Mouse (Mus musculus) forebrain, embryonic 16.5 days (tissue): ENCODE data around the gene Ninl. TPM values are rescaled to one million over a fixed set of nuclear protein-coding genes. Genes with fewer than 3 reads are reported as not detected.
"Not testable (repeated sequence)": the region's sequence is repeated elsewhere in the genome, so short reads cannot be mapped to it uniquely, and the experiment has no call there.

Experiments used
- ATAC-seq: fragments of 200-750 bp; cut with Nextera tagmentation; 2 replicates; pipeline ENCODE4 v1.8.0; 2017; ENCODE audit warnings: mild to moderate bottlenecking, moderate library complexity
- H3K27ac ChIP-seq: fragments of 300-500 bp; sonication (generic); 2 replicates; pipeline ENCODE4 v1.5.1; 2014; ENCODE audit warnings: low read length, control low read depth
- H3K27me3 ChIP-seq: fragments of 300-500 bp; sonication (generic); replicated peaks from 2 replicates; pipeline ENCODE4 v1.6.1; 2014; ENCODE audit warnings: low read length; ENCODE audit not compliant: control insufficient read depth, insufficient read depth
- H3K36me3 ChIP-seq: fragments of 300-500 bp; sonication (generic); 2 replicates; pipeline ENCODE4 v1.6.1; 2014; ENCODE audit not compliant: control insufficient read depth, insufficient read depth
- H3K4me1 ChIP-seq: fragments of 300-500 bp; sonication (generic); replicated peaks from 2 replicates; pipeline ENCODE4 v1.6.1; 2014; ENCODE audit warnings: low read length; ENCODE audit not compliant: control insufficient read depth, insufficient read depth
- H3K4me2 ChIP-seq: fragments of 300-500 bp; sonication (generic); 2 replicates; pipeline ENCODE4 v1.6.1; 2014; ENCODE audit warnings: mild to moderate bottlenecking, low read length, control low read depth
- H3K4me3 ChIP-seq: fragments of 300-500 bp; sonication (generic); replicated peaks from 2 replicates; pipeline ENCODE4 v1.5.1; 2014; ENCODE audit warnings: mild to moderate bottlenecking, low read length, control low read depth
- H3K9ac ChIP-seq: fragments of 300-500 bp; sonication (generic); replicated peaks from 2 replicates; pipeline ENCODE4 v1.6.1; 2014; ENCODE audit warnings: low read depth, low read length, control low read depth
- H3K9me3 ChIP-seq: fragments of 300-500 bp; sonication (generic); 2 replicates; pipeline ENCODE4 v1.6.1; 2016; ENCODE audit warnings: low read length; ENCODE audit not compliant: control insufficient read depth
- WGBS: fragments of 180-500 bp; shearing (Covaris S2); extraction: QIAGEN DNeasy Blood & Tissue Kit; methylation state at CpG from one replicate; pipeline ENCODE4 v1.1.7; 2014; 5-methylcytosine and 5-hydroxymethylcytosine counted together
- polyA plus RNA-seq: library from polyadenylated mRNA; unstranded; fragments of >200 nt; fragmentation: Nextera tagmentation; extraction: Ambion mirVana; gene quantifications from 2 replicates; pipeline ENCODE4 v1.2.1, GENCODE M21; 2015

The Ninl gene
- polyA plus RNA-seq, 1 experiment from 2014 or later: 12.0 TPM

DNA sequence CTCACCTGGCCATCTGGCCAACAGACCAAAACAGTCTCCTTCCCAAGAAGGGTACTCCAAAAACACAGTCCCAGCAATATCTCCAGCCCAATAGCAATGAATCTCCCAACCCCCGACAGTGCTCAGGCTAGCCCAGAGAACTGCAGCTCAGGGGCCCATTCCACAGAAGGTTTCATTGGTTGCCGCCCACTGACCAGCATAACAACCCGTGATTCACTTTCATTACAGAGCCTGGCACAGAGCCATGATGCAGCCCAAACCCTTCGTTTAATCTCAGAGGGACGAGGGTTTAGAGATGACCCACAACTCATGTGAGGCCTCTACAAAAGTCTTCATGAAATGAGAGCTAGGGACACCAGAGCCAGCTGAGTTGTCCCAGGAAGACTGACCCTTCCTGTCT is 90.4 kb downstream of the Ninl start:
- H3K9ac ChIP-seq: no peak overlapping the region
- H3K4me1 ChIP-seq: no peaks in the 10 kb centered on the region
- no peak overlapping the region for H3K4me3 ChIP-seq
- H3K27ac ChIP-seq: no peak overlapping the region
- ATAC-seq: no peak
- no peaks in the 10 kb centered on the region for H3K9me3 ChIP-seq
- 76% methylated on average over 5 of the region's 5 CpGs for WGBS
- H3K4me2 ChIP-seq: no peak overlapping the region
- H3K36me3 ChIP-seq: peaks cover 10% of the 10 kb centered on the region
- no peaks in the 10 kb centered on the region for H3K27me3 ChIP-seq

DNA sequence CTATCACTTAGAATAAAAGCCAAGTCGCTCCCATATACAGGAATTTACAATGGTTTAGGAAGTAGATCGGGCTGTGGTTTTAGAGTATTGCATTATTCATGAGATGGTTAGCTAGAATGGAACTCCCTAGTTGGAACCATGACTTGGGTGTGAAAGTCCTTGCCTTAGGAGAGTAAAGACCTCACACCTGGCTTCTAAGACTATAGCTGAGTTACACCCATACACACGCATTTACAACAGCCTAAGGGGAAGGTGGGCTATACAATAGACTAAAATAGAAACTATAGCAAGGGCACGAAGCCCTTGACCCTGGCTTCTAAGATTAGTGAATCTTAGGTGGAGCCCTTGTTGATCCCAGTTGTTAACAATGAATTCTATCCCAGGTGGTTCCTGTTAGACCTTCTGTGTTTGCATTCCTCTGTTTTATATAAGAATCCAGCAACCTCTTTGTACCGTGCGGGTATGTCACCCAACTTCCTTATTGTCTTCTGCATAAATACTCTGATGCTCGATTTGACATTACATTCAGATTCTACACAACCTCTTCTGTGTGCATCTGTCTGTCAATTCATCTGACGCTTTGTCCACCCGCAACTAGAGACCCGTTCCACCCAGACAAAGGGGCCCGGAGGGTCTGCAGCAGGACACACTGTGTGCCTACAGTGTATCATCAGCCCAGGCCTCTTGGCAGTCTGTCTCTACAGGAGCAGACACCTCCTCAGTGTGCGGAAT is 91.1 kb downstream of the Ninl start:
- not testable (repeated sequence) for H3K9ac ChIP-seq, ATAC-seq, H3K27ac ChIP-seq, H3K4me1 ChIP-seq, H3K27me3 ChIP-seq, H3K9me3 ChIP-seq, H3K4me2 ChIP-seq, H3K4me3 ChIP-seq
- H3K36me3 ChIP-seq: peaks cover 11% of the 10 kb centered on the region
- 92% methylated on average over 12 of the region's 12 CpGs for WGBS

DNA sequence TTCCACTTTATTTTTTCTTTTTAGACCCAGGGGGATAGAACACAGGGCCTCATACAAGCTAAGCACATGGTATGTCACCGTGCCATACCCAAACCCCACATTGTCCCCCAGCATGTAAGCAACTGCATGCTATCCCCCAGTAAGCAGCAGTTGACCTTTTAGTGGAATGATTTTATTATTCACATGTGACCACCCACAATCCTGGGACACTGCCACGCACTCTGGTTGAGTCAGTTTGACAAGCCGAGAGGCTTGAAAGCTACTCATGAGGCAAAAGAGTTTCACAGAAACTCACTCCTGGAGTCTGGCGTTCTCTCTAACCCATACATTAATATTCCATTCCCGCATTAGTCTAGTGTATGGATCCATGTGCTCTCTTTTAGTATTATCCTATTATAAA is 91.8 kb downstream of the Ninl start:
- ATAC-seq, H3K4me2 ChIP-seq, H3K4me3 ChIP-seq, H3K27me3 ChIP-seq, H3K4me1 ChIP-seq, H3K9ac ChIP-seq, H3K9me3 ChIP-seq, H3K27ac ChIP-seq: not testable (repeated sequence)
- WGBS: 92% methylated on average over 5 of the region's 5 CpGs
- H3K36me3 ChIP-seq: peaks cover 11% of the 10 kb centered on the region

DNA sequence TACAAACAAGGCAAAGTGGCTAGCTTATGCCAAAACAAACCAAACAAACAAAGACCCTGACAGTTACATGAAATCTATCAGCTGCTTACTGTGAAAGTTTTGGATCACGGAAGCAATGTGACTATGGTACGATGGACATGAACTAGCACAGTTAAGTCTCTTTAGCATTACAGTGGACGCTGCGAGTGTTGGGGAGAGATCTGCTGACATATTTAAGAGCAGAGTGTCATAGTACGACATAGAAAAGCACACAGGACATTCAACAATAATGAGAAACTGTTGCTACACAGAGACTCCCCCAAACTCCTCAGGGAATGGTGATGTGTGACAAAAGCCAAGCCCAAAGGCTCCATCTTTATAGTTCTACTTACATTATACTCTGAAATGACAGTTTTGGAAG is 95.2 kb downstream of the Ninl start:
- Histone ChIP-seq H3K4me3 (no peak overlapping the region), H3K9me3 (no peaks in the 10 kb centered on the region), H3K4me2 (no peak overlapping the region), H3K27me3 (no peaks in the 10 kb centered on the region), H3K27ac (no peak overlapping the region), H3K9ac (no peak overlapping the region), H3K36me3 (peaks cover 6% of the 10 kb centered on the region), H3K4me1 (no peaks in the 10 kb centered on the region)
- no peak for ATAC-seq
- WGBS: 96% methylated on average over 5 of the region's 5 CpGs

DNA sequence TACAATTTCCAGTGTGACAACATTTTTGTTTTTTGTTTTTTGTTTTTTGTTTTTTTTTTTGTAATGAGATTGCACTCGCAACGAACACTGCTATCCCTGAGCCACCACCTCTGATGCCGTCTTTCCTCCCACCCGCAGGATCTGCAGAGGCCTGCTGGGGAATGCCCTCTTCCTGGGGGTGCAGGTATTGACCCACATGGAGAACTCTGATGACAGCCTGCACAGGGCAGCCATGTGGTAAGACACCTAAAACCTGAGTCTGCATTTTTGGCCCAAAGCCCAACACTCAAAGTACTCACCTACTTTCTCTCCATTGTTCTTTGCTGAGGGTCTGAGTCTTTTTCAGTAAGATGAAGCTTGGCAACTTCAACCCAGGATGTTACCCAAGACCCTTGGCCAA is 104.5 kb downstream of the Ninl start:
- H3K9me3 ChIP-seq: no peaks in the 10 kb centered on the region
- H3K9ac ChIP-seq: no peak overlapping the region
- ATAC-seq: no peak
- peaks cover 33% of the 10 kb centered on the region for H3K36me3 ChIP-seq
- 98% methylated on average over 4 of the region's 4 CpGs for WGBS
- H3K27ac ChIP-seq: no peak overlapping the region
- no peak overlapping the region for H3K4me2 ChIP-seq
- no peaks in the 10 kb centered on the region for H3K27me3 ChIP-seq
- no peak overlapping the region for H3K4me3 ChIP-seq
- H3K4me1 ChIP-seq: no peaks in the 10 kb centered on the region

DNA sequence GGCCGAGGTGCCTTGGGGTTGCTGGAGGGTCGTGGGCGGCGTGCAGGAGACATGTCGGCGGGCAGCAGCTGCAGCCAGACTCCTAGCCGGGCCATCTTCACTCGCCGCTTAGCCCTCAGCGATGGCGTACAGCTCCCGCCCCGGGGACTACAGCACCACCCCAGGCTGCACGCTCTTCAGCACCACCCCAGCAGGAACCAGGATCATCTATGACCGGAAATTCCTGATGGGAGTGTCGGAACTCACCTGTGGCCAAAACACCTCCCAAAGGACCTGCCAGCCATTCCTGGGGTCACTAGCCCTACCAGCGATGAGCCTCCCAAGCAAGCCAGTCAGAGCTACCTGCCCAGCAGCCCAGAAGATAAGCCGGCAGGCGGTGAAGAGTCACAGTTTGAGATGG is 105.7 kb downstream of the Ninl start:
- Histone ChIP-seq H3K9ac (no peak overlapping the region), H3K4me2 (no peak overlapping the region), H3K27ac (no peak overlapping the region), H3K9me3 (no peaks in the 10 kb centered on the region), H3K4me1 (no peaks in the 10 kb centered on the region), H3K27me3 (no peaks in the 10 kb centered on the region), H3K36me3 (peaks cover 31% of the 10 kb centered on the region), H3K4me3 (no peak overlapping the region)
- 90% methylated on average over 19 of the region's 19 CpGs for WGBS
- no peak for ATAC-seq

DNA sequence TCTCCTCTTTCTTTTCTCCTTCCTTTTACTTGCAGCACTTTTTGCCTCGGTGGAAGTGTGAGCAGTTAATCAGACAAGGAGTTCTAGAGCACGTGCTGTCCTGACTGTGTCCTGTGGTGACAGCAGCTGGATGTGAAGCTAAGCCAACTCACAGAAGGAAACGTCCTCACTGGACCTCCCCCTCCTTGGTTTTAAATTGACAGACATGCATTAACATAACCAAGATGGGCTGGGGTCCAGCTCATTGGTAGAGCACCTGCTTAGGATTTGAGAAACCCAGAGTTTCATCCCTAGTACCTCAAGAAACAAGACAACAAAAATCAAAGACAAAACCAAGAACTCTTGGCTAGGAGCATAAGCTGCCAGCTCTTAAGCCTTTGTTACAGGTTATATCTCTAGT is 108.4 kb downstream of the Ninl start:
- H3K4me2 ChIP-seq: no peak overlapping the region
- WGBS: 42% methylated on average over 3 of the region's 3 CpGs
- no peak overlapping the region for H3K4me3 ChIP-seq
- H3K36me3 ChIP-seq: peaks cover 15% of the 10 kb centered on the region
- H3K27me3 ChIP-seq: no peaks in the 10 kb centered on the region
- no peaks in the 10 kb centered on the region for H3K4me1 ChIP-seq
- no peak overlapping the region for H3K9ac ChIP-seq
- H3K9me3 ChIP-seq: no peaks in the 10 kb centered on the region
- no peak overlapping the region for H3K27ac ChIP-seq
- no peak for ATAC-seq

DNA sequence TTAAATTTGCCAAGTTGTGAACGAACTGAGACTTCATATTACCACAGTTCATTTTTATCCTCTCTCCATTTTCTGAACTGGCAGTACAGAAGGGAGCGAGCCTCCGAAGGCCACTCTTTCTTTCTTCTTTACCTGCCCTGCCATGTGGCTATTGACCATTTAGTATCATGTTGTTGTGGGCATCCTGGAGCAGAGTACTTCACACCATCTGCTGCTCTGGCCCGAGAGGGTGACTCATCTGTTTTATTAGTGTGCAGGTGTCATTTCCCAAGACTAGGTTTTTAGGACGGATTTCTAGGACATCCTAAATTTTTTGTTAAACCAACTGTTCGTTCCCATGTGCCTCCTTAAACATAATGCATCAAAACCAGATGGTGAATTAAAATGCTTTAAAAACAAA is 110.0 kb downstream of the Ninl start:
- H3K4me2 ChIP-seq: no peak overlapping the region
- WGBS: 89% methylated on average over 6 of the region's 6 CpGs
- no peaks in the 10 kb centered on the region for H3K27me3 ChIP-seq
- no peak for ATAC-seq
- H3K4me1 ChIP-seq: no peaks in the 10 kb centered on the region
- H3K9me3 ChIP-seq: no peaks in the 10 kb centered on the region
- H3K9ac ChIP-seq: no peak overlapping the region
- H3K36me3 ChIP-seq: peaks cover 5% of the 10 kb centered on the region; the same call in 1 of the 2 replicates
- no peak overlapping the region for H3K4me3 ChIP-seq
- no peak overlapping the region for H3K27ac ChIP-seq

DNA sequence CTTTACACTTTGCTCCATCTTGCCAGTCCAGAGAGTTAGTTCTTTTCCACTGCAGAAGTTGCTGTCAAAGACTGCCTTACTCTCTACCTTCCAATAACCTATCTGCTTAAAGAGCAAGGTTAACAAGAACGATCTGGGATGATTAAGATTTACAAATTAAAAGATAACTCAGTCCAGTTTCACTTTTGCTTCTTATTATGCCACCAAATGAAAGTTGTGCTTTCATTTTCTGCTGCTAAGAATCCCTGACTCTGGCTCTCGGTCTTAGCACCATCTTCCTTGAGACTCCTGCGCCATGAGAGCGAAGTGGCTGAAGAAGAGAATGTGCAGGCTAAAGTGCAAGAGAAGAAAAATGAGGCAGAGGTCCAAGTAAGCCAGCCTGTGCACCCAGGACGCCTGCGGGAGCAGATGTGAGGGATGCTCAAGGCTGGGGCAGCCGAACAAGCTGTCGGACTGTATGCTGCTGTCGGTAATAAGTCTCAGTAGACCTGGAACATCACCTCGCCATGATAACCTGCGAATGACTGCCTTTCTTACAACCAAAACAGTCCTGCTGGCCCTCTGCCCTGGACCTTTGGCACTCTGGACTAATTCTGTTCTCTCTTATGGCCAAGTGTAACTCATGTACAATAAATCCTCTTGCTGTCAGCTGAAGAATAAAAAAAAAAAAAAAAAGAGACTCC is 112.0 kb downstream of the Ninl start:
- WGBS: 96% methylated on average over 11 of the region's 11 CpGs
- Histone ChIP-seq H3K27me3 (no peaks in the 10 kb centered on the region), H3K27ac (no peak overlapping the region), H3K9me3 (no peaks in the 10 kb centered on the region), H3K4me1 (no peaks in the 10 kb centered on the region), H3K4me2 (no peak overlapping the region), H3K4me3 (no peak overlapping the region), H3K36me3 (peaks cover 3% of the 10 kb centered on the region; the same call in 1 of the 2 replicates), H3K9ac (no peak overlapping the region)
- no peak for ATAC-seq
